Mouse (Mus musculus) liver, adult 2 months (tissue): ENCODE measurements around the gene Cbx8. TPM values are rescaled to one million over a fixed set of nuclear protein-coding genes. Genes with fewer than 3 reads are reported as not detected.

ENCODE experiments used
- DNase-seq: peaks from one replicate; pipeline ENCODE4 v3.0.0-alpha.2; 2011; ENCODE audit warnings: low read depth, low spot score; ENCODE audit errors: extremely low read depth
- H3K27ac ChIP-seq: fragments of 200-500 bp; replicated peaks from 2 replicates; pipeline ENCODE4 v1.5.1; 2012; ENCODE audit warnings: low read depth, mild to moderate bottlenecking, control low read depth, inconsistent platforms, low read length; ENCODE audit not compliant: insufficient read depth
- H3K27me3 ChIP-seq: fragments of 200-500 bp; 2 replicates; pipeline ENCODE4 v1.6.1; 2012; ENCODE audit warnings: mild to moderate bottlenecking, moderate library complexity, low read length, inconsistent platforms; ENCODE audit not compliant: control insufficient read depth, insufficient read depth
- H3K36me3 ChIP-seq: fragments of 200-500 bp; 2 replicates; pipeline ENCODE4 v1.6.1; 2012; ENCODE audit warnings: low read length, inconsistent platforms; ENCODE audit not compliant: control insufficient read depth, insufficient read depth
- H3K4me1 ChIP-seq: fragments of 200-500 bp; 2 replicates; pipeline ENCODE4 v1.6.1; 2011; ENCODE audit warnings: low read length; ENCODE audit not compliant: control insufficient read depth, insufficient read depth
- H3K4me3 ChIP-seq: fragments of 200-500 bp; 2 replicates; pipeline ENCODE4 v1.5.1; 2011; ENCODE audit warnings: low read depth, mild to moderate bottlenecking, control low read depth, low read length, moderate library complexity; ENCODE audit not compliant: insufficient read depth
- H3K79me2 ChIP-seq: fragments of 200-500 bp; 2 replicates; pipeline ENCODE4 v1.6.1; 2012; ENCODE audit warnings: inconsistent platforms, mild to moderate bottlenecking, low read length, moderate library complexity; ENCODE audit not compliant: control insufficient read depth, insufficient read depth
- H3K9ac ChIP-seq: fragments of 200-500 bp; 2 replicates; pipeline ENCODE4 v1.6.1; 2012; ENCODE audit warnings: low read depth, mild to moderate bottlenecking, control low read depth, inconsistent platforms, low read length
- CTCF ChIP-seq: fragments of 200-500 bp; IDR thresholded peaks from 2 replicates; pipeline ENCODE4 v1.5.1; 2011; ENCODE audit warnings: low read depth, low read length, control low read depth
- POLR2A ChIP-seq: fragments of 200-500 bp; IDR thresholded peaks from 2 replicates; pipeline ENCODE4 v1.6.1; 2011; ENCODE audit warnings: low read length, control low read depth; ENCODE audit not compliant: insufficient read depth; ENCODE audit errors: extremely low read depth
- WGBS: fragments of 180-500 bp; shearing (Covaris S2); methylation state at CpG from one replicate; pipeline ENCODE4 v1.1.7; 2018; 5-methylcytosine and 5-hydroxymethylcytosine counted together
- polyA plus RNA-seq: library from polyadenylated mRNA; depleted of rRNA; stranded (reverse); fragments of >200 nt; gene quantifications from 2 replicates; pipeline ENCODE4 v1.2.3, GENCODE M21; 2012
- total RNA-seq: library from RNA; depleted of rRNA; stranded (reverse); fragments of >200 nt; gene quantifications from 2 replicates; pipeline ENCODE4 v1.2.3, GENCODE M21; 2014

The Cbx8 gene
- total and polyA plus RNA-seq, 2 experiments: 1.7 to 5.1 TPM

GRCm38 (mm10) chr11:119053257-119053670 is 12.5 kb upstream of the Cbx8 start:
- Histone ChIP-seq H3K27ac (no peak overlapping the region), H3K79me2 (no peaks in the 10 kb centered on the region), H3K4me1 (peaks cover 4% of the 10 kb centered on the region; the same call in 1 of the 2 replicates), H3K4me3 (peak overlapping the region; percentile 21; the same call in 1 of the 2 replicates), H3K27me3 (peaks cover 16% of the 10 kb centered on the region; the same call in 1 of the 2 replicates), H3K36me3 (no peaks in the 10 kb centered on the region), H3K9ac (peak overlapping the region; percentile 6; the same call in 1 of the 2 replicates)
- under 1% methylated on average over 42 of the region's 42 CpGs for WGBS
- TF ChIP-seq CTCF (no peak; the same call in 1 of the 2 replicates), POLR2A (no peak)
- peak; percentile 49 for DNase-seq

DNA sequence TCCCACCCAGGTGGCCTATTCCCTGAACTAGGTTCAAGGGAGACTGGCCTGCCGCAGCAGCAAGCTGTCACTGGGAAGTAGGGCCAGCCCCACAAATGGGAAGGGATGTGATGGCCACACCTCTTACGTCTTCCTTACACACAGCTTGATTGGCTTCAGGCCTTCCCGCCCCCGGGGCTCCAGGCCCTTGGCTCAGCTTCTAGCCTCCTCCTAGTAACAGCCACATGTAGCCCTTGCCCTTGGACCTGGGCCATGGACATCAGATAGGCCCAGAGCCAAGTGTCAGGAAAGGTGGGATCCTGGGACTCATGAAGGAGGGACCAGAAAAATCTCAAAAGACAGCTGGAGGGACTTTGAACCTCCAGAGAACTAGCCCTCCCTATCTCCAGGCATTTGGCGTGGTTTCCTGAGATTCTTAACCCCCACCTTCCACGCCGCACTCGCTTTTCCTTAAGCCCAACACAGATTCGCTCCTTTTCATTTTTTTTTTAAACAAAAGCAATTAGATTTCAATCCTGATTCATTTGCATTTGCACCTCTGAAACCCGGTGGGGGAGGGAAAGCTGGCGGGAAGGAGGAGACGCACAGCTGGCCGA is 12.0 kb upstream of the Cbx8 start:
- 0 out of 2 replicates have a peak overlapping the region, but pooled peaks have one; percentile 6 for H3K9ac ChIP-seq
- peak; percentile 74 for DNase-seq
- H3K36me3 ChIP-seq: no peaks in the 10 kb centered on the region
- WGBS: 2% methylated on average over 13 of the region's 13 CpGs
- no peak overlapping the region for H3K27ac ChIP-seq
- no peak for TF ChIP-seq POLR2A
- TF ChIP-seq CTCF: no peak
- peaks cover 16% of the 10 kb centered on the region; the same call in 1 of the 2 replicates for H3K27me3 ChIP-seq
- H3K79me2 ChIP-seq: no peaks in the 10 kb centered on the region
- peak overlapping the region; percentile 21; the same call in 1 of the 2 replicates for H3K4me3 ChIP-seq
- peaks cover 4% of the 10 kb centered on the region; the same call in 1 of the 2 replicates for H3K4me1 ChIP-seq

DNA sequence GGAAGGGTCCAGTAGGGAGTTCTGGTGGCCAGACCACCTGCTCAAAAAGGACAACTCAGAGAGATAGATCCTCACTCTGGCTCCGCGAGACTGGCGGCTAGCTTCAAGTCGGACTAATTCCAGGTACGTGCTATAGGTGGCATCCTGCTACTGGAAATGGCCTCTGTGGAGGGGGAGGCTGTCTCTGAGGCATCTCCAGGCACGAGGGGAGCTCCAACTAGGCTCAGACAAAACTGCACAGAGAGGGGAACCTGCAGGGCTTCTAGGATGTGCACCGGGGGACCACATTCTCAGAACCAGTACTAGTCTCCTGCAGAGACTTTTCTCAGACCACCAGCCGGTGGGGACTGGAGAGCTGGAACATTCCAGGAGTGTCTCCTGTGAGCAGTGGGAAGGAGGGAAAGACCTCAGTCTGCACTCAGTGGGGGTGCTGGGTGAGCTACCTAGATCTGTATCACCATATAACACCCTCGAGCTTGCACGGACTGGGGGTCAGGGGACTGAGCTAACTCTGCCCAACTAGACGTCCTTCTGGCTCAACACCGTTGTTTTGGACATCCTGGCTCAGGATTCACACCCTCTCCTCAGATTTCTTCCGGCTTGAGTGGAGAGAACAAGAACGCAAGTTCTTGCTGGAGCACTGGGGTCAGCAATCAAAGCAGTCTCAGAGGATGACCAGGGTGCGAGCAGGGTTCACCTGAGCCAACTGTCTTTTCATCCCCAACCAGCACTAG is 11.3 kb upstream of the Cbx8 start:
- Histone ChIP-seq H3K27me3 (peaks cover 16% of the 10 kb centered on the region; the same call in 1 of the 2 replicates), H3K36me3 (no peaks in the 10 kb centered on the region), H3K4me3 (no peak overlapping the region), H3K79me2 (no peaks in the 10 kb centered on the region), H3K27ac (no peak overlapping the region), H3K9ac (no peak overlapping the region), H3K4me1 (peaks cover 4% of the 10 kb centered on the region; the same call in 1 of the 2 replicates)
- WGBS: 7% methylated on average over 15 of the region's 15 CpGs
- TF ChIP-seq CTCF: peak; percentile 62
- no peak for TF ChIP-seq POLR2A
- peak; percentile 28 for DNase-seq

GRCm38 (mm10) chr11:119051426-119051825 is 10.7 kb upstream of the Cbx8 start:
- H3K27ac ChIP-seq: no peak overlapping the region
- H3K4me1 ChIP-seq: peaks cover 6% of the 10 kb centered on the region; the same call in 1 of the 2 replicates
- H3K9ac ChIP-seq: no peak overlapping the region
- no peaks in the 10 kb centered on the region for H3K79me2 ChIP-seq
- TF ChIP-seq POLR2A: no peak
- no peak for TF ChIP-seq CTCF
- H3K4me3 ChIP-seq: no peak overlapping the region
- DNase-seq: no peak
- no peaks in the 10 kb centered on the region for H3K36me3 ChIP-seq
- H3K27me3 ChIP-seq: peaks cover 15% of the 10 kb centered on the region; the same call in 1 of the 2 replicates

- no peak for DNase-seq
- H3K9ac ChIP-seq: no peak overlapping the region
- H3K4me3 ChIP-seq: no peak overlapping the region
- peaks cover 7% of the 10 kb centered on the region; the same call in 1 of the 2 replicates for H3K27me3 ChIP-seq
- H3K79me2 ChIP-seq: no peaks in the 10 kb centered on the region
- H3K4me1 ChIP-seq: peaks cover 12% of the 10 kb centered on the region; the same call in 1 of the 2 replicates
- 11% methylated on average over 2 of the region's 2 CpGs for WGBS
- H3K27ac ChIP-seq: no peak overlapping the region
- no peak for TF ChIP-seq POLR2A
- TF ChIP-seq CTCF: no peak
- H3K36me3 ChIP-seq: no peaks in the 10 kb centered on the region
Observed at GRCm38 (mm10) chr11:119050361-119050760, 9.6 kb upstream of the Cbx8 start.
